Mouse (Mus musculus): ENCODE data around the gene Lman1l. TPM values are rescaled to one million over a fixed set of nuclear protein-coding genes. Genes with fewer than 3 reads are reported as not detected.

The Lman1l gene
- polyA plus RNA-seq, 1 experiment from 2014 or later: not detected

GRCm38 (mm10) chr9:57610359-57610826, 10.2 kb downstream of the Lman1l start:
- Histone ChIP-seq H3K9me3 (ENCODE audit: low read length) (no peaks in the 10 kb centered on the region), H3K27ac (ENCODE audit: low read length) (no peak overlapping the region), H3K27me3 (ENCODE audit: insufficient read depth, low read length) (0 out of 2 replicates have a peak, but pooled peaks cover 4% of the 10 kb centered on the region), H3K4me2 (replicated peaks; ENCODE audit: low read depth, low read length) (no peak overlapping the region), H3K4me1 (ENCODE audit: insufficient read depth, low read length) (peaks cover 5% of the 10 kb centered on the region), H3K36me3 (ENCODE audit: insufficient read depth, low read length) (no peaks in the 10 kb centered on the region), H3K9ac (replicated peaks; ENCODE audit: low read length) (no peak overlapping the region), H3K4me3 (ENCODE audit: low read length) (no peak overlapping the region)
- 52% methylated on average over 3 of the region's 3 CpGs for whole genome bisulfite sequencing
- ATAC-seq (ENCODE audit: low FRiP score, low TSS enrichment): no peak

- Histone ChIP-seq H3K27me3 (ENCODE audit: insufficient read depth, low read length) (peaks cover 4% of the 10 kb centered on the region; the same call in 1 of the 2 replicates), H3K36me3 (ENCODE audit: insufficient read depth, low read length) (no peaks in the 10 kb centered on the region), H3K4me3 (ENCODE audit: low read length) (no peak overlapping the region), H3K4me1 (ENCODE audit: insufficient read depth, low read length) (peaks cover 5% of the 10 kb centered on the region), H3K4me2 (replicated peaks; ENCODE audit: low read depth, low read length) (no peak overlapping the region), H3K9ac (replicated peaks; ENCODE audit: low read length) (no peak overlapping the region), H3K9me3 (ENCODE audit: low read length) (no peaks in the 10 kb centered on the region), H3K27ac (ENCODE audit: low read length) (no peak overlapping the region)
- WGBS: 59% methylated on average over 3 of the region's 3 CpGs
- ATAC-seq (ENCODE audit: low FRiP score, low TSS enrichment): no peak
Observed at GRCm38 (mm10) chr9:57609803-57610202, 10.8 kb downstream of the Lman1l start.

- WGBS: 5% methylated on average over 24 of the region's 24 CpGs
- no peak within 1 kb of the TSS for H3K27ac ChIP-seq (ENCODE audit: low read length)
- peaks cover 4% of the 10 kb centered on the region; the same call in 1 of the 2 replicates for H3K27me3 ChIP-seq (ENCODE audit: insufficient read depth, low read length)
- H3K4me3 ChIP-seq (ENCODE audit: low read length): no peak within 1 kb of the TSS
- peaks cover 5% of the 10 kb centered on the region for H3K4me1 ChIP-seq (ENCODE audit: insufficient read depth, low read length)
- no peak within 1 kb of the TSS for H3K9ac ChIP-seq (replicated peaks; ENCODE audit: low read length)
- ATAC-seq (ENCODE audit: low FRiP score, low TSS enrichment): peak; percentile 76
- H3K4me2 ChIP-seq (replicated peaks; ENCODE audit: low read depth, low read length): 0 out of 2 replicates have a peak within 1 kb of the TSS, but pooled peaks have one; percentile 8
- no peaks in the 10 kb centered on the region for H3K9me3 ChIP-seq (ENCODE audit: low read length)
- no peaks in the 10 kb centered on the region for H3K36me3 ChIP-seq (ENCODE audit: insufficient read depth, low read length)
Observed at GRCm38 (mm10) chr9:57606139-57606851, 14.3 kb downstream of the Lman1l start, which contains the start of gene Cplx3. Gene Cplx3, minus strand, starts transcription at chr9:57606281.

- WGBS: 24% methylated on average over 9 of the region's 9 CpGs
- H3K9ac ChIP-seq (replicated peaks; ENCODE audit: low read length): no peak overlapping the region
- no peaks in the 10 kb centered on the region for H3K9me3 ChIP-seq (ENCODE audit: low read length)
- peaks cover 11% of the 10 kb centered on the region for H3K4me1 ChIP-seq (ENCODE audit: insufficient read depth, low read length)
- H3K27me3 ChIP-seq (ENCODE audit: insufficient read depth, low read length): peaks cover 4% of the 10 kb centered on the region; the same call in 1 of the 2 replicates
- no peak for ATAC-seq (ENCODE audit: low FRiP score, low TSS enrichment)
- no peak overlapping the region for H3K27ac ChIP-seq (ENCODE audit: low read length)
- H3K4me2 ChIP-seq (replicated peaks; ENCODE audit: low read depth, low read length): no peak overlapping the region
- no peaks in the 10 kb centered on the region for H3K36me3 ChIP-seq (ENCODE audit: insufficient read depth, low read length)
- no peak overlapping the region for H3K4me3 ChIP-seq (ENCODE audit: low read length)
Observed at GRCm38 (mm10) chr9:57605503-57605902, 15.1 kb downstream of the Lman1l start.

- H3K9me3 ChIP-seq (ENCODE audit: low read length): no peaks in the 10 kb centered on the region
- H3K27ac ChIP-seq (ENCODE audit: low read length): no peak overlapping the region
- peaks cover 4% of the 10 kb centered on the region; the same call in 1 of the 2 replicates for H3K27me3 ChIP-seq (ENCODE audit: insufficient read depth, low read length)
- 82% methylated on average over 4 of the region's 4 CpGs for WGBS
- H3K36me3 ChIP-seq (ENCODE audit: insufficient read depth, low read length): no peaks in the 10 kb centered on the region
- no peak overlapping the region for H3K4me3 ChIP-seq (ENCODE audit: low read length)
- no peak overlapping the region for H3K4me2 ChIP-seq (replicated peaks; ENCODE audit: low read depth, low read length)
- ATAC-seq (ENCODE audit: low FRiP score, low TSS enrichment): no peak
- peaks cover 15% of the 10 kb centered on the region for H3K4me1 ChIP-seq (ENCODE audit: insufficient read depth, low read length)
- no peak overlapping the region for H3K9ac ChIP-seq (replicated peaks; ENCODE audit: low read length)
Observed at GRCm38 (mm10) chr9:57604875-57605274, 15.7 kb downstream of the Lman1l start.

- 56% methylated on average over 8 of the region's 8 CpGs for WGBS
- H3K27me3 ChIP-seq (ENCODE audit: insufficient read depth, low read length): peaks cover 4% of the 10 kb centered on the region; the same call in 1 of the 2 replicates
- H3K4me2 ChIP-seq (replicated peaks; ENCODE audit: low read depth, low read length): no peak overlapping the region
- H3K4me1 ChIP-seq (ENCODE audit: insufficient read depth, low read length): peaks cover 36% of the 10 kb centered on the region
- no peak overlapping the region for H3K27ac ChIP-seq (ENCODE audit: low read length)
- H3K4me3 ChIP-seq (ENCODE audit: low read length): no peak overlapping the region
- no peaks in the 10 kb centered on the region for H3K9me3 ChIP-seq (ENCODE audit: low read length)
- no peak for ATAC-seq (ENCODE audit: low FRiP score, low TSS enrichment)
- H3K36me3 ChIP-seq (ENCODE audit: insufficient read depth, low read length): no peaks in the 10 kb centered on the region
- H3K9ac ChIP-seq (replicated peaks; ENCODE audit: low read length): no peak overlapping the region
Observed at GRCm38 (mm10) chr9:57602098-57602497, 18.5 kb downstream of the Lman1l start.

GRCm38 (mm10) chr9:57601353-57601706, 19.2 kb downstream of the Lman1l start:
- WGBS: 33% methylated on average over 2 of the region's 2 CpGs
- Histone ChIP-seq H3K4me2 (replicated peaks; ENCODE audit: low read depth, low read length) (no peak overlapping the region), H3K4me3 (ENCODE audit: low read length) (no peak overlapping the region), H3K27ac (ENCODE audit: low read length) (no peak overlapping the region), H3K9ac (replicated peaks; ENCODE audit: low read length) (no peak overlapping the region), H3K9me3 (ENCODE audit: low read length) (no peaks in the 10 kb centered on the region), H3K27me3 (ENCODE audit: insufficient read depth, low read length) (peaks cover 4% of the 10 kb centered on the region; the same call in 1 of the 2 replicates), H3K4me1 (ENCODE audit: insufficient read depth, low read length) (peaks cover 33% of the 10 kb centered on the region), H3K36me3 (ENCODE audit: insufficient read depth, low read length) (no peaks in the 10 kb centered on the region)
- ATAC-seq (ENCODE audit: low FRiP score, low TSS enrichment): no peak

GRCm38 (mm10) chr9:57600620-57601352, 19.8 kb downstream of the Lman1l start:
- Histone ChIP-seq H3K4me1 (ENCODE audit: insufficient read depth, low read length) (peaks cover 31% of the 10 kb centered on the region), H3K9ac (replicated peaks; ENCODE audit: low read length) (no peak overlapping the region), H3K4me2 (replicated peaks; ENCODE audit: low read depth, low read length) (no peak overlapping the region), H3K36me3 (ENCODE audit: insufficient read depth, low read length) (no peaks in the 10 kb centered on the region), H3K9me3 (ENCODE audit: low read length) (no peaks in the 10 kb centered on the region), H3K27ac (ENCODE audit: low read length) (no peak overlapping the region), H3K4me3 (ENCODE audit: low read length) (no peak overlapping the region), H3K27me3 (ENCODE audit: insufficient read depth, low read length) (peaks cover 3% of the 10 kb centered on the region; the same call in 1 of the 2 replicates)
- peak; percentile 39; the same call in 1 of the 2 replicates for ATAC-seq (ENCODE audit: low FRiP score, low TSS enrichment)
- WGBS: 3% methylated on average over 3 of the region's 3 CpGs

- Histone ChIP-seq H3K36me3 (ENCODE audit: insufficient read depth, low read length) (peaks cover 13% of the 10 kb centered on the region), H3K4me2 (replicated peaks; ENCODE audit: low read depth, low read length) (no peak overlapping the region), H3K9ac (replicated peaks; ENCODE audit: low read length) (no peak overlapping the region), H3K27ac (ENCODE audit: low read length) (no peak overlapping the region), H3K4me1 (ENCODE audit: insufficient read depth, low read length) (peaks cover 33% of the 10 kb centered on the region), H3K27me3 (ENCODE audit: insufficient read depth, low read length) (no peaks in the 10 kb centered on the region), H3K9me3 (ENCODE audit: low read length) (no peaks in the 10 kb centered on the region), H3K4me3 (ENCODE audit: low read length) (no peak overlapping the region)
- 48% methylated on average over 8 of the region's 8 CpGs for WGBS
- ATAC-seq (ENCODE audit: low FRiP score, low TSS enrichment): peak; percentile 46
Observed at GRCm38 (mm10) chr9:57598851-57599563, 21.6 kb downstream of the Lman1l start.

All from kidney, embryonic 16.5 days (tissue).